Comparison of ENCODE assay signal across 13 mouse cellular contexts in genomic region chr12:69939291-69939690, GRCm38 (mm10). TPM values are rescaled to one million over a fixed set of nuclear protein-coding genes. Genes with fewer than 3 reads are reported as not detected.
DNase-seq lines count a peak whose midpoint lies in the region; ATAC-seq and TF ChIP-seq lines count a peak whose summit lies in the region.
"Had no signal": no experiment of that assay in that cellular context is flagged by ENCODE, and none has a peak within 500 bp of the region (broad histone marks: within the 10 kb centered on the region; RNA-seq: fewer than 3 reads in every experiment).

No protein-coding gene starts in this region.

- H3K4me1 ChIP-seq in liver, adult 2 months (ENCODE audit: control insufficient read depth, insufficient read depth, low read length) = peaks cover 5% of the 10 kb centered on the region; the same call in 1 of the 2 replicates
- no peaks in the 10 kb centered on the region for H3K4me1 ChIP-seq in liver, embryonic 11.5 days (replicated peaks; ENCODE audit: control insufficient read depth, insufficient read depth, low read length)

- ATAC-seq in CD4-positive, CD25-positive, alpha-beta regulatory T cell, adult 4 months = no peak
- no peak for ATAC-seq in liver, embryonic 11.5 days (replicated peaks; ENCODE audit: low FRiP score)
- ATAC-seq in granulocyte monocyte progenitor cell, adult 5-6 weeks (replicated peaks; ENCODE audit: poor library complexity, severe bottlenecking) = no peak
- ATAC-seq: activated CD4-positive, CD25-positive, alpha-beta regulatory T cell, adult 4 months had no signal

- peak; percentile 28; the same call in 1 of the 2 replicates for TF ChIP-seq CTCF in liver, adult 2 months (IDR thresholded peaks at IDR 0.05; ENCODE audit: low read depth, low read length)

- peak; percentile 11 for DNase-seq in CD4-positive, CD25-positive, alpha-beta regulatory T cell, adult 2 months (ENCODE audit: low read depth, low spot score)
- DNase-seq in liver, adult 2 months (ENCODE audit: extremely low read depth, low read depth, low spot score) = no peak
- DNase-seq in liver, embryonic 11.5 days (ENCODE audit: low spot score) = no peak
- DNase-seq in thymus, postnatal 4 days = peak; percentile 48
- DNase-seq in thymus, postnatal 0 days (ENCODE audit: low spot score) = no peak
- DNase-seq in layer of hippocampus, postnatal 25 days (ENCODE audit: extremely low spot score in 1 of 2, low spot score in 1 of 2) = no peak
- DNase-seq: cerebellum, adult 9-10 months; gastrocnemius, postnatal 14 days had no signal

- H3K27ac ChIP-seq in liver, adult 2 months (replicated peaks; ENCODE audit: insufficient read depth, low read depth, low read length) = no peak overlapping the region
- no peak overlapping the region for H3K27ac ChIP-seq in liver, embryonic 11.5 days (ENCODE audit: low read depth, low read length)
- H3K27ac ChIP-seq: forebrain, embryonic 12.5 days; heart, embryonic 15.5 days had no signal

- H3K27me3 ChIP-seq in liver, adult 2 months (ENCODE audit: control insufficient read depth, insufficient read depth, low read length) = no peaks in the 10 kb centered on the region
- no peaks in the 10 kb centered on the region for H3K27me3 ChIP-seq in liver, embryonic 11.5 days (replicated peaks; ENCODE audit: control insufficient read depth, insufficient read depth, low read length)
- H3K27me3 ChIP-seq: forebrain, embryonic 12.5 days; heart, embryonic 15.5 days had no signal

- no peak overlapping the region for H3K4me3 ChIP-seq in liver, adult 2 months (ENCODE audit: insufficient read depth, low read depth, low read length)
- H3K4me3 ChIP-seq in liver, embryonic 11.5 days (ENCODE audit: low read depth, low read length) = no peak overlapping the region
- H3K4me3 ChIP-seq: forebrain, embryonic 12.5 days; heart, embryonic 15.5 days had no signal

- no peak overlapping the region for H3K9ac ChIP-seq in liver, adult 2 months (ENCODE audit: low read depth, low read length)
- H3K9ac ChIP-seq in liver, embryonic 11.5 days (ENCODE audit: low read depth, low read length) = no peak overlapping the region
- H3K9ac ChIP-seq: forebrain, embryonic 12.5 days; heart, embryonic 15.5 days had no signal

- WGBS in liver, adult 2 months = 70% methylated on average over 2 of the region's 2 CpGs
- WGBS in liver, embryonic 11.5 days = 62% methylated on average over 2 of the region's 2 CpGs

- H3K36me3 ChIP-seq in liver, adult 2 months (ENCODE audit: control insufficient read depth, insufficient read depth, low read length) = no peaks in the 10 kb centered on the region
- no peaks in the 10 kb centered on the region for H3K36me3 ChIP-seq in liver, embryonic 11.5 days (ENCODE audit: control insufficient read depth, insufficient read depth, low read length)

- no peaks in the 10 kb centered on the region for H3K79me2 ChIP-seq in liver, adult 2 months (ENCODE audit: control insufficient read depth, insufficient read depth, low read length)

- no peaks in the 10 kb centered on the region for H3K9me3 ChIP-seq in liver, embryonic 11.5 days (ENCODE audit: control insufficient read depth, low read length)
- H3K9me3 ChIP-seq: heart, embryonic 15.5 days had no signal

- no peak overlapping the region for H3K4me2 ChIP-seq in liver, embryonic 11.5 days
- H3K4me2 ChIP-seq: forebrain, embryonic 12.5 days; heart, embryonic 15.5 days had no signal

- TF ChIP-seq POLR2A in liver, adult 2 months (IDR thresholded peaks at IDR 0.05; ENCODE audit: extremely low read depth, insufficient read depth, low read length) = no peak

RNA-seq across cellular contexts. Expression of gene Map4k5, which starts 46.3 kb away (rescaled TPM):
- polyA plus RNA-seq in CD4-positive, CD25-positive, alpha-beta regulatory T cell, adult 4 months (2017; shearing (Covaris generic)) = 1 to 10 TPM; 3.1 to 4.6 TPM
- total RNA-seq in liver, adult 2 months (2014; rRNA removed) = 15.6 and 16.2 TPM in 2 replicates
- 1.8 and 3.6 TPM in 2 replicates for polyA plus RNA-seq in liver, adult 2 months (2012; rRNA removed)
- 21.5 and 26.8 TPM in 2 replicates for polyA plus RNA-seq in liver, embryonic 11.5 days (2014; fragmentation: Nextera tagmentation; extraction: Ambion mirVana)
- 11.9 and 15.3 TPM in 2 replicates for polyA plus RNA-seq in thymus, postnatal 0 days (2015; fragmentation: Nextera tagmentation; extraction: Ambion mirVana)
- 14.8 and 18.8 TPM in 2 replicates for total RNA-seq in granulocyte monocyte progenitor cell, adult 5-6 weeks (2014; fragmentation: Nextera tagmentation)
- 16.4 and 24.1 TPM in 2 replicates for total RNA-seq in granulocyte monocyte progenitor cell, adult 5-6 weeks (2017)
- 10 to 100 TPM; 44.4 to 51.4 TPM for total RNA-seq in layer of hippocampus, postnatal 25 days (2021)

RNA-seq across cellular contexts. Expression of gene Atl1, which starts 46.9 kb away (rescaled TPM):
- polyA plus RNA-seq in CD4-positive, CD25-positive, alpha-beta regulatory T cell, adult 4 months (2017; shearing (Covaris generic)) = 1 to 10 TPM in 1 of 2 experiments, under 1 TPM in 1; 0.31 to 1.2 TPM
- 1.5 and 1.7 TPM in 2 replicates for total RNA-seq in liver, adult 2 months (2014; rRNA removed)
- polyA plus RNA-seq in liver, adult 2 months (2012; rRNA removed) = 0.40 and 0.62 TPM in 2 replicates
- 1.0 and 1.5 TPM in 2 replicates for polyA plus RNA-seq in liver, embryonic 11.5 days (2014; fragmentation: Nextera tagmentation; extraction: Ambion mirVana)
- polyA plus RNA-seq in thymus, postnatal 0 days (2015; fragmentation: Nextera tagmentation; extraction: Ambion mirVana) = 1.8 and 1.9 TPM in 2 replicates
- total RNA-seq in granulocyte monocyte progenitor cell, adult 5-6 weeks (2014; fragmentation: Nextera tagmentation) = 0.11 TPM in 1 of 2 replicates, not detected in the other
- total RNA-seq in granulocyte monocyte progenitor cell, adult 5-6 weeks (2017) = 1.4 and 4.5 TPM in 2 replicates
- total RNA-seq in layer of hippocampus, postnatal 25 days (2021) = 100 to 1,000 TPM; 201 to 202 TPM

RNA-seq across cellular contexts. Expression of gene Sav1, which starts 47.5 kb away (rescaled TPM):
- 1 to 10 TPM; 3.0 to 5.0 TPM for polyA plus RNA-seq in CD4-positive, CD25-positive, alpha-beta regulatory T cell, adult 4 months (2017; shearing (Covaris generic))
- total RNA-seq in liver, adult 2 months (2014; rRNA removed) = 10.1 and 11.4 TPM in 2 replicates
- polyA plus RNA-seq in liver, adult 2 months (2012; rRNA removed) = 4.4 and 5.4 TPM in 2 replicates
- polyA plus RNA-seq in liver, embryonic 11.5 days (2014; fragmentation: Nextera tagmentation; extraction: Ambion mirVana) = 8.4 and 9.1 TPM in 2 replicates
- polyA plus RNA-seq in thymus, postnatal 0 days (2015; fragmentation: Nextera tagmentation; extraction: Ambion mirVana) = 5.1 and 5.5 TPM in 2 replicates
- total RNA-seq in granulocyte monocyte progenitor cell, adult 5-6 weeks (2014; fragmentation: Nextera tagmentation) = 47.7 and 59.2 TPM in 2 replicates
- total RNA-seq in granulocyte monocyte progenitor cell, adult 5-6 weeks (2017) = 27.9 and 33.9 TPM in 2 replicates
- total RNA-seq in layer of hippocampus, postnatal 25 days (2021) = 10 to 100 TPM; 15.1 to 17.4 TPM

Comparison
In these comparisons a context has a peak if more than half of its experiments do, and no peak if none do; other contexts are left out.
1. DNase-seq: peak in CD4-positive, CD25-positive, alpha-beta regulatory T cell, adult 2 months (single experiment) and thymus, postnatal 4 days (single experiment); none in liver, adult 2 months (single experiment), liver, embryonic 11.5 days (single experiment), thymus, postnatal 0 days (single experiment) and layer of hippocampus, postnatal 25 days (0 of 2).